Mouse (Mus musculus) erythroid progenitor cell, adult 5-6 weeks (primary cell): Measurements from ENCODE around the gene Pmel. TPM values are rescaled to one million over a fixed set of nuclear protein-coding genes. Genes with fewer than 3 reads are reported as not detected.

Source experiments
- ATAC-seq: replicated peaks from 2 replicates; pipeline ENCODE4 v1.8.0; 2016; ENCODE audit warnings: moderate number of reproducible peaks, mild to moderate bottlenecking, moderate TSS enrichment, inconsistent platforms; ENCODE audit not compliant: poor library complexity, low FRiP score, severe bottlenecking
- total RNA-seq, 2 experiments: library from RNA; stranded (forward) in 1 of 2; stranded (reverse) in 1 of 2; fragments of 150-400 nt in 1 of 2; fragments of 186-747, 209-891 nt in 1 of 2; gene quantifications; 2 replicates each; pipeline versions ENCODE4 v1.2.3 to v1.2.4; 2015 to 2017; ENCODE audit warnings: low replicate concordance in 2 of 2

The Pmel gene
- total RNA-seq, 2 experiments from 2014 or later = not detected

GRCm38 (mm10) chr10:128745946-128746613 lies 42.1 kb downstream of the Pmel start:
- no peak for ATAC-seq

GRCm38 (mm10) chr10:128746972-128747645 lies 43.1 kb downstream of the Pmel start:
- no peak for ATAC-seq

- ATAC-seq = peak; percentile 89
Observed at GRCm38 (mm10) chr10:128747646-128748251, 43.8 kb downstream of the Pmel start, which contains the start of gene Pym1. Gene Pym1 (plus strand): TSS chr10:128747889.

GRCm38 (mm10) chr10:128748252-128748864 lies 44.4 kb downstream of the Pmel start:
- ATAC-seq = peak; percentile 90

Other genes with a start within 250 kb of the Pmel start
- 70.4 and 112 TPM in 2 replicates for gene Smarcc2, start 244.9 kb upstream of the Pmel start, total RNA-seq (2015; ENCODE audit: low replicate concordance)
- 101 and 117 TPM in 2 replicates for gene Smarcc2, start 244.9 kb upstream of the Pmel start, total RNA-seq (2017; ENCODE audit: low replicate concordance)
- gene Myl6, start 210.1 kb upstream of the Pmel start, total RNA-seq (2015; ENCODE audit: low replicate concordance) = 353 and 444 TPM in 2 replicates
- gene Myl6, start 210.1 kb upstream of the Pmel start, total RNA-seq (2017; ENCODE audit: low replicate concordance) = 506 and 519 TPM in 2 replicates
- 4.0 TPM in 1 of 2 replicates, not detected in the other for gene Myl6b, start 205.5 kb upstream of the Pmel start, total RNA-seq (2015; ENCODE audit: low replicate concordance)
- gene Myl6b, start 205.5 kb upstream of the Pmel start, total RNA-seq (2017; ENCODE audit: low replicate concordance) = 0.51 TPM in 1 of 2 replicates, not detected in the other
- gene Esyt1, start 178.3 kb upstream of the Pmel start, total RNA-seq (2015; ENCODE audit: low replicate concordance) = 23.4 and 27.2 TPM in 2 replicates
- gene Esyt1, start 178.3 kb upstream of the Pmel start, total RNA-seq (2017; ENCODE audit: low replicate concordance) = 29.7 and 30.8 TPM in 2 replicates
- gene Zc3h10, start 156.4 kb upstream of the Pmel start, total RNA-seq (2015; ENCODE audit: low replicate concordance) = 0.72 and 2.9 TPM in 2 replicates
- gene Zc3h10, start 156.4 kb upstream of the Pmel start, total RNA-seq (2017; ENCODE audit: low replicate concordance) = 5.9 and 6.4 TPM in 2 replicates
- gene Rpl41, start 154.9 kb upstream of the Pmel start, total RNA-seq (2015; ENCODE audit: low replicate concordance) = 1,611 and 1,688 TPM in 2 replicates
- 704 and 1,169 TPM in 2 replicates for gene Rpl41, start 154.9 kb upstream of the Pmel start, total RNA-seq (2017; ENCODE audit: low replicate concordance)
- gene Pa2g4, start 138.2 kb upstream of the Pmel start, total RNA-seq (2015; ENCODE audit: low replicate concordance) = 122 and 141 TPM in 2 replicates
- gene Pa2g4, start 138.2 kb upstream of the Pmel start, total RNA-seq (2017; ENCODE audit: low replicate concordance) = 87.7 and 97.9 TPM in 2 replicates
- 0.84 and 1.1 TPM in 2 replicates for gene Erbb3, start 114.5 kb upstream of the Pmel start, total RNA-seq (2015; ENCODE audit: low replicate concordance)
- 0.39 and 0.53 TPM in 2 replicates for gene Erbb3, start 114.5 kb upstream of the Pmel start, total RNA-seq (2017; ENCODE audit: low replicate concordance)
- gene Rps26, start 77.4 kb upstream of the Pmel start, total RNA-seq (2015; ENCODE audit: low replicate concordance) = 581 and 593 TPM in 2 replicates
- gene Rps26, start 77.4 kb upstream of the Pmel start, total RNA-seq (2017; ENCODE audit: low replicate concordance) = 151 and 338 TPM in 2 replicates
- gene Ikzf4, start 58.2 kb upstream of the Pmel start, total RNA-seq (2015; ENCODE audit: low replicate concordance) = not detected in 2 replicates
- gene Ikzf4, start 58.2 kb upstream of the Pmel start, total RNA-seq (2017; ENCODE audit: low replicate concordance) = not detected in 2 replicates
- 21.4 and 35.7 TPM in 2 replicates for gene Suox, start 30.1 kb upstream of the Pmel start, total RNA-seq (2015; ENCODE audit: low replicate concordance)
- 27.7 and 43.4 TPM in 2 replicates for gene Suox, start 30.1 kb upstream of the Pmel start, total RNA-seq (2017; ENCODE audit: low replicate concordance)
- gene Rab5b, start 7.9 kb upstream of the Pmel start, total RNA-seq (2015; ENCODE audit: low replicate concordance) = 30.6 and 54.1 TPM in 2 replicates
- 37.7 and 46.8 TPM in 2 replicates for gene Rab5b, start 7.9 kb upstream of the Pmel start, total RNA-seq (2017; ENCODE audit: low replicate concordance)
- 111 and 124 TPM in 2 replicates for gene Cdk2, start 836 bp downstream of the Pmel start, total RNA-seq (2015; ENCODE audit: low replicate concordance)
- 62.0 and 73.5 TPM in 2 replicates for gene Cdk2, start 836 bp downstream of the Pmel start, total RNA-seq (2017; ENCODE audit: low replicate concordance)
- gene Dgka, start 40.7 kb downstream of the Pmel start, total RNA-seq (2015; ENCODE audit: low replicate concordance) = 9.6 and 16.2 TPM in 2 replicates
- 2.5 and 9.6 TPM in 2 replicates for gene Dgka, start 40.7 kb downstream of the Pmel start, total RNA-seq (2017; ENCODE audit: low replicate concordance)
- gene Pym1, start 43.7 kb downstream of the Pmel start, total RNA-seq (2015; ENCODE audit: low replicate concordance) = 13.8 and 19.5 TPM in 2 replicates
- 15.5 and 19.7 TPM in 2 replicates for gene Pym1, start 43.7 kb downstream of the Pmel start, total RNA-seq (2017; ENCODE audit: low replicate concordance)
- gene Mmp19, start 86.7 kb downstream of the Pmel start, total RNA-seq (2015; ENCODE audit: low replicate concordance) = 1.3 and 1.4 TPM in 2 replicates
- gene Mmp19, start 86.7 kb downstream of the Pmel start, total RNA-seq (2017; ENCODE audit: low replicate concordance) = 0.90 and 1.9 TPM in 2 replicates
- 15.1 and 15.5 TPM in 2 replicates for gene Dnajc14, start 99.9 kb downstream of the Pmel start, total RNA-seq (2015; ENCODE audit: low replicate concordance)
- 23.5 and 24.6 TPM in 2 replicates for gene Dnajc14, start 99.9 kb downstream of the Pmel start, total RNA-seq (2017; ENCODE audit: low replicate concordance)
- gene Tmem198b, start 100.2 kb downstream of the Pmel start, total RNA-seq (2015; ENCODE audit: low replicate concordance) = 6.5 TPM in 1 of 2 replicates, not detected in the other
- gene Tmem198b, start 100.2 kb downstream of the Pmel start, total RNA-seq (2017; ENCODE audit: low replicate concordance) = 0.26 and 2.0 TPM in 2 replicates
- 151 and 206 TPM in 2 replicates for gene Sarnp, start 113.1 kb downstream of the Pmel start, total RNA-seq (2015; ENCODE audit: low replicate concordance)
- gene Sarnp, start 113.1 kb downstream of the Pmel start, total RNA-seq (2017; ENCODE audit: low replicate concordance) = 162 and 172 TPM in 2 replicates
- 32.7 and 45.4 TPM in 2 replicates for gene Ormdl2, start 117.5 kb downstream of the Pmel start, total RNA-seq (2015; ENCODE audit: low replicate concordance)
- 23.9 and 91.4 TPM in 2 replicates for gene Ormdl2, start 117.5 kb downstream of the Pmel start, total RNA-seq (2017; ENCODE audit: low replicate concordance)
- gene Gdf11, start 187.5 kb downstream of the Pmel start, total RNA-seq (2015; ENCODE audit: low replicate concordance) = 0.36 TPM in 1 of 2 replicates, not detected in the other
- not detected in 2 replicates for gene Gdf11, start 187.5 kb downstream of the Pmel start, total RNA-seq (2017; ENCODE audit: low replicate concordance)
- 57.4 and 85.1 TPM in 2 replicates for gene Cd63, start 196.8 kb downstream of the Pmel start, total RNA-seq (2015; ENCODE audit: low replicate concordance)
- gene Cd63, start 196.8 kb downstream of the Pmel start, total RNA-seq (2017; ENCODE audit: low replicate concordance) = 17.7 and 28.4 TPM in 2 replicates
- 11.7 TPM in 1 of 2 replicates, not detected in the other for gene Rdh5, start 218.7 kb downstream of the Pmel start, total RNA-seq (2015; ENCODE audit: low replicate concordance)
- 20.1 TPM in 1 of 2 replicates, not detected in the other for gene Rdh5, start 218.7 kb downstream of the Pmel start, total RNA-seq (2017; ENCODE audit: low replicate concordance)
- 49.0 and 51.2 TPM in 2 replicates for gene Bloc1s1, start 219.8 kb downstream of the Pmel start, total RNA-seq (2015; ENCODE audit: low replicate concordance)
- 15.5 and 37.2 TPM in 2 replicates for gene Bloc1s1, start 219.8 kb downstream of the Pmel start, total RNA-seq (2017; ENCODE audit: low replicate concordance)
- gene Itga7, start 229.6 kb downstream of the Pmel start, total RNA-seq (2015; ENCODE audit: low replicate concordance) = not detected in 2 replicates
- not detected in 2 replicates for gene Itga7, start 229.6 kb downstream of the Pmel start, total RNA-seq (2017; ENCODE audit: low replicate concordance)